Mouse (Mus musculus) heart, postnatal 0 days (tissue): ENCODE measurements around the gene Eya4. TPM values are rescaled to one million over a fixed set of nuclear protein-coding genes. Genes with fewer than 3 reads are reported as not detected.

Experiments used
- ATAC-seq: fragments of 200-750 bp; cut with Nextera tagmentation; 2 replicates; pipeline ENCODE4 v1.8.0; 2017; ENCODE audit warnings: low read depth, moderate number of reproducible peaks, moderate library complexity; ENCODE audit not compliant: insufficient read depth
- DNase-seq: peaks from one replicate; pipeline ENCODE4 v3.0.0-alpha.2; 2016; ENCODE audit warnings: low spot score
- H3K27ac ChIP-seq: fragments of 300-500 bp; sonication (generic); 2 replicates; pipeline ENCODE4 v1.5.1; 2014; ENCODE audit warnings: low read depth, mild to moderate bottlenecking
- H3K27me3 ChIP-seq: fragments of 300-500 bp; sonication (generic); 2 replicates; pipeline ENCODE4 v1.6.1; 2014; ENCODE audit warnings: low read length, mixed read lengths; ENCODE audit not compliant: control insufficient read depth, insufficient read depth
- H3K36me3 ChIP-seq: fragments of 300-500 bp; sonication (generic); replicated peaks from 2 replicates; pipeline ENCODE4 v1.6.1; 2014; ENCODE audit warnings: low read length, mixed read lengths; ENCODE audit not compliant: control insufficient read depth, insufficient read depth
- H3K4me1 ChIP-seq: fragments of 300-500 bp; sonication (generic); 2 replicates; pipeline ENCODE4 v1.6.1; 2014; ENCODE audit warnings: antibody characterized with exemption; ENCODE audit not compliant: control insufficient read depth, insufficient read depth
- H3K4me2 ChIP-seq: fragments of 300-500 bp; sonication (generic); 2 replicates; pipeline ENCODE4 v1.6.1; 2014; ENCODE audit warnings: low read depth, mild to moderate bottlenecking, low read length, moderate library complexity
- H3K4me3 ChIP-seq: fragments of 300-500 bp; sonication (generic); 2 replicates; pipeline ENCODE4 v1.5.1; 2014; ENCODE audit warnings: low read depth, low read length
- H3K9ac ChIP-seq: fragments of 300-500 bp; sonication (generic); replicated peaks from 2 replicates; pipeline ENCODE4 v1.6.1; 2014; ENCODE audit warnings: low read depth, low read length, mixed read lengths
- H3K9me3 ChIP-seq: fragments of 300-500 bp; sonication (generic); replicated peaks from 2 replicates; pipeline ENCODE4 v1.6.1; 2016; ENCODE audit warnings: low read length; ENCODE audit not compliant: control insufficient read depth
- CTCF ChIP-seq: IDR thresholded peaks from 2 replicates; pipeline ENCODE4 v1.5.1; 2016; ENCODE audit warnings: antibody characterized with exemption, control low read depth, low read depth
- EP300 ChIP-seq: IDR thresholded peaks from 2 replicates; pipeline ENCODE4 v1.6.1; 2016; ENCODE audit warnings: antibody characterized with exemption, low read depth
- WGBS: fragments of 180-500 bp; shearing (Covaris S2); extraction: QIAGEN DNeasy Blood & Tissue Kit; methylation state at CpG from one replicate; pipeline ENCODE4 v1.1.7; 2014; 5-methylcytosine and 5-hydroxymethylcytosine counted together
- polyA plus RNA-seq: library from polyadenylated mRNA; unstranded; fragments of >200 nt; fragmentation: Nextera tagmentation; extraction: Ambion mirVana; gene quantifications from 2 replicates; pipeline ENCODE4 v1.2.1, GENCODE M21; 2015
- total RNA-seq: library from RNA; depleted of rRNA; stranded (reverse); fragments of >200 nt; gene quantifications from 2 replicates; pipeline ENCODE4 v1.2.3, GENCODE M21; 2014; ENCODE audit warnings: low replicate concordance

Gene Eya4
- total and polyA plus RNA-seq, 2 experiments from 2014 or later: 0.19 to 0.57 TPM

DNA sequence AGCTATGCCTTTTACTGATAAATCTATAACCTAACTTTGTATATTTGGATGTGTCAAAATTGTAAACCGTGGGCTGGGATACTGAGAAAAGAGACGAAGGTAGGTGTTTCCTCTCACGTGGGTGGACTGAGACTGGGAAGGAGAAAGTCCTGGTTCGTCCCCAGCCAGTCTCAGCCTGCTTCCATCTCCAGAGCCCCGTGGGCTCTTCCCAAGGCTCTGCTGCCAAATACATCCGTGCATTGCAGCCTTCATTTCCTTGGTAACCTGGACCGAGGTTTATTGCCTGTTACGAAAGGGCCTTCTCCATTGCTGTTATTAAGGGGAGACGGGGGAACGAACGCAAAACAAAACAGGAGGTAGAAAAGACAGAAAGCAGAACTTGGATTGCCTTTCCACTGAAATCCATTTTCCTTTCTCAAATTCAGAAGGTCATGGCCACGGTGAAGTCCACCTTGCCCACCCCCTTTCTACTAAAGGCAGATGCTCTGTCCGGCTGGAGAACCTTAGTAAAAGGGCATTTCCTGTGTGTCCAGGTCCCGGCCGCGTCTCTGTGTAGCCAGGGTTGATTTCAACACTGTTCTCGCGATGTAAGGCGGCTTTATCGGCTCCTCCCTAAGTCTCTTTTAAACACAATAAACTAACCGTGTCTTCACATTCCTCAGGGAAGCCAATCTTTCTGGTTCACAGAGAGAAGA, 273.7 kb downstream of the Eya4 start:
- Histone ChIP-seq H3K4me3 (peak overlapping the region; percentile 31), H3K4me1 (no peaks in the 10 kb centered on the region), H3K27me3 (no peaks in the 10 kb centered on the region), H3K9me3 (no peaks in the 10 kb centered on the region), H3K27ac (peak overlapping the region; percentile 15; the same call in 1 of the 2 replicates), H3K36me3 (no peaks in the 10 kb centered on the region), H3K4me2 (peak overlapping the region; percentile 52), H3K9ac (no peak overlapping the region; the same call in 1 of the 2 replicates)
- DNase-seq (no peak), ATAC-seq (no peak)
- 52% methylated on average over 21 of the region's 21 CpGs for WGBS
- TF ChIP-seq CTCF (no peak), EP300 (no peak)

DNA sequence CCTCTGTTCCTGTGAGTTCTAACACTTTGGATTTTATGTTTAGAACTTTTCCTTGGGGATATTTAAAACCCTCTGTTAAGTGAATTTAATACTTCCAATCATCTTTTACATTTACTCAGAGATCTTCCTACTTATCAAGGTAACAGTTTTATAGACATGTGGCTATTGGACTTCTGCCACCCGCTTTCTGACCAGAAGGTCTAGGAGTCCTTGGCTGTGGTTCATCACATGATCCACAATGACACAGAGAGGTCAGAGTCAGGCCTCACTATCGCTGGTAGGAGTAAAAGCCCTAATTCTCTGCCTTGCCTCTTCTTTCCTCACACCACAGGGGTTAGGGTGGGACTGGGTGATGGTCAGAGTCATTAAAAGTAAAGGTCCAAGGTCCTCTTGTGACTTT, 277.2 kb downstream of the Eya4 start:
- DNase-seq (no peak), ATAC-seq (no peak)
- TF ChIP-seq EP300: no peak
- TF ChIP-seq CTCF: no peak
- Histone ChIP-seq H3K27ac (no peak overlapping the region), H3K27me3 (no peaks in the 10 kb centered on the region), H3K4me3 (no peak overlapping the region), H3K9me3 (no peaks in the 10 kb centered on the region), H3K36me3 (no peaks in the 10 kb centered on the region), H3K4me1 (no peaks in the 10 kb centered on the region), H3K9ac (no peak overlapping the region), H3K4me2 (no peak overlapping the region)
- WGBS: 63% methylated on average over 2 of the region's 2 CpGs

DNA sequence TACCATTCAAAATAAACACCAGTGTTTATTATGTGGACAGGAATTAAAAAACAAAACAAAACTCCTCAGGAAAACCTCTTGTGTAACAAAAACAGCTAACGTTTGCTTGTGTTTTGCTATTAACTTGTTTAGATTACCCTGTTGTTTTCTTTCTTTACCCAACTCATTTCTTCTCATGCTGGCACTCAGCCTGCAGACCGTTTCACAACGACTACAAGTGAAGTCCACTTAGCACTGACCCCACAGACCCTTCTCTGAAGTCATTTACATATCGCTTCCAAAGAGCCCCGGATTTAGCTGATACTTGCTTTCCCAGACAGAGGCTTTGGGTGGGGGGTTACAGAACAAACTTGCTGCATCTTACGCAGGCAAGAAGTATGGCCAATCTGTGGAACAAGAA, 286.9 kb downstream of the Eya4 start:
- H3K4me1 ChIP-seq: no peaks in the 10 kb centered on the region
- TF ChIP-seq CTCF (no peak), EP300 (no peak)
- H3K27ac ChIP-seq: no peak overlapping the region
- no peak overlapping the region for H3K4me2 ChIP-seq
- H3K27me3 ChIP-seq: no peaks in the 10 kb centered on the region
- WGBS: 48% methylated on average over 6 of the region's 6 CpGs
- no peak for ATAC-seq
- no peak overlapping the region for H3K4me3 ChIP-seq
- H3K9ac ChIP-seq: no peak overlapping the region
- H3K9me3 ChIP-seq: no peaks in the 10 kb centered on the region
- no peaks in the 10 kb centered on the region for H3K36me3 ChIP-seq
- no peak for DNase-seq

- DNase-seq (no peak), ATAC-seq (no peak)
- 80% methylated on average over 5 of the region's 5 CpGs for WGBS
- H3K27ac ChIP-seq: no peak overlapping the region
- H3K9ac ChIP-seq: no peak overlapping the region
- no peak for TF ChIP-seq EP300
- TF ChIP-seq CTCF: no peak
- H3K4me3 ChIP-seq: no peak overlapping the region
- no peaks in the 10 kb centered on the region for H3K4me1 ChIP-seq
- no peak overlapping the region for H3K4me2 ChIP-seq
- H3K27me3 ChIP-seq: no peaks in the 10 kb centered on the region
- no peaks in the 10 kb centered on the region for H3K9me3 ChIP-seq
- no peaks in the 10 kb centered on the region for H3K36me3 ChIP-seq
Measured at GRCm38 (mm10) chr10:23062719-23063118, 287.9 kb downstream of the Eya4 start.

- ATAC-seq (no peak), DNase-seq (no peak)
- TF ChIP-seq EP300 (no peak), CTCF (no peak)
- Histone ChIP-seq H3K4me2 (no peak overlapping the region), H3K27me3 (no peaks in the 10 kb centered on the region), H3K4me3 (no peak overlapping the region), H3K9ac (no peak overlapping the region), H3K27ac (no peak overlapping the region), H3K36me3 (no peaks in the 10 kb centered on the region), H3K9me3 (no peaks in the 10 kb centered on the region), H3K4me1 (no peaks in the 10 kb centered on the region)
- WGBS: 51% methylated on average over 3 of the region's 3 CpGs
Measured at GRCm38 (mm10) chr10:23060694-23061060, 289.9 kb downstream of the Eya4 start.
